Mouse (Mus musculus) ovary, adult 10 weeks (tissue): ENCODE results near the gene Usp46. TPM values are rescaled to one million over a fixed set of nuclear protein-coding genes. Genes with fewer than 3 reads are reported as not detected.

Experiments
- polyA plus RNA-seq: library from polyadenylated mRNA; stranded (reverse); fragments of 350-450 nt; fragmentation: Illumina TruSeq; extraction: RNeasy Lipid Tissue Mini Kit (QIAGEN cat#74804); gene quantifications from one replicate; pipeline ENCODE4 v1.2.3, GENCODE M21; 2014

The Usp46 gene
- polyA plus RNA-seq: 79.5 TPM

GRCm38 (mm10) chr5:74067831-74068713 is at the start of gene Usp46:
Gene Usp46, minus strand, starts transcription at chr5:74068431.

Other genes starting within 250 kb of the Usp46 start
- 8.8 TPM for gene Rasl11b, start 126.9 kb upstream of the Usp46 start, polyA plus RNA-seq